Mouse (Mus musculus) spleen, adult 2 months (tissue): ENCODE results near the gene Fcgbp.

Experiments used
- CTCF ChIP-seq: fragments of 200-500 bp; IDR thresholded peaks from 2 replicates; pipeline ENCODE4 v1.5.1; 2011; ENCODE audit warnings: mild to moderate bottlenecking, inconsistent platforms; ENCODE audit not compliant: insufficient read depth, insufficient read length, insufficient replicate concordance; ENCODE audit errors: extremely low read depth
- POLR2A ChIP-seq: fragments of 200-500 bp; IDR thresholded peaks from 2 replicates; pipeline ENCODE4 v1.6.1; 2011; ENCODE audit warnings: low read depth, low read length, inconsistent platforms

DNA sequence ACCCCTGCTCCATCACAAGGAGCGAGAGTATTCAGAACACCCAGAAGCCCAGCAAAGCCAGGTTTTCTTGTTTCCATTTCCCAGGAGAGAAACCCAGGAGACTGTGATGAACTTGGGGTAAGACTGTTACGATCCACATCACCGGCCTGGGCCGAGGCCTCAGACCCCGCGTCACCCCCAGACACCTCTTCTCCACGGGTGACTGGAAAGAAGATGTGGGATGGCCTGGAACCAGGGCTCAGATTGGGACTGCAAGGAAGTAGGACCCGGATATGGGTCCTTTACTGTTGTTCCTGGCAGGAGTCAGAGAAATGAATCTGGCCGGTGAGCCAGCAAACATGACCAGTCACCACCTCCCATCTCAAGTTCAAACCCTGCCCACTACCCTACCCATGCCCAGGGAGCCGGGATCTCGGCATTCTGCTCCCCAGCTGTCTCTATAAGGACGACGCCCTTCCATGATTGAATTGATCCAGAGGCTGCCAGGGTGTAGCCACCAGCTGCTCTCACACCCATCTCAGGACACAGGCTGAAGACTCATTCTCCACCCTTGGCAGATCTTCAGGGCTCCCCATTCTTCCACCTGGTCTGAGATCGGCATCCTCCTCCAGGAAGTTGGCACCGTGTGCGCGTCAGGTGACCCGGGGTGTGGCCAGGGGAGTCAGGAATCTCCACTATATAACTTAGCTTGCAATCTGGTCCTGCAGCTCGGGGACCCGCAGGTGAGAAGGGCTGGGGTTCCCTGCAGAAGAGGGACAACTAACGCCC, at the start of gene Fcgbp:
- TF ChIP-seq CTCF (no peak), POLR2A (no peak)
